Mouse (Mus musculus): ENCODE measurements around the gene Abcc9.
"Not testable (repeated sequence)": the region's sequence is repeated elsewhere in the genome, so short reads cannot be mapped to it uniquely, and the experiment has no call there.

The Abcc9 gene

GRCm38 (mm10) chr6:142706688-142707087 lies 4.6 kb upstream of the Abcc9 start:
- in situ Hi-C loops (cut with MboI, MseI) = loop anchor here (10.0 kb wide), 1 partner anchor 1962 kb away; no protein-coding TSS in a partner anchor

GRCm38 (mm10) chr6:142703441-142703930 lies 1.4 kb upstream of the Abcc9 start:
- in situ Hi-C loops (cut with MboI, MseI) = loop anchor here (10.0 kb wide), 1 partner anchor 1959 kb away; no protein-coding TSS in a partner anchor

DNA sequence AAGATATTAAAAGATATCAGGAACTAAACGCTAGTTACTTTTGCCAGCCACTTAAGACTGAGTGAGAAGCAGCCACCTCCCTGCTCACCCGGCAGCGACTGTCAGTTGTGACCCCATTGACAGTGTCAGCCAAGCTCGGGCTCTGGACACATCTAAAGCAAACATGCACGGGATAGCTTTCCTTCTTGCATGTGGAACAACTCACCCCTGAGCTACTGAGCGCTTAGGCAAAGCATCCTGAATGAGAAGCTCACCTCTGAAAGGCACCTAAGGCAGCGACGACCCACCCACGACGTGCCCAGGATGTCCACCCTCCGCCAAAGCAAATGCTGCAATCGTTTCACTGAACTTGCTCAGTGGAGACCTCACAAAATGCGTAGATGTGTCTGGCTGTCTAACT lies 954 bp downstream of the Abcc9 start:
- in situ Hi-C loops (cut with MboI, MseI) = loop anchor here (10.0 kb wide), 1 partner anchor 1956 kb away; no protein-coding TSS in a partner anchor

DNA sequence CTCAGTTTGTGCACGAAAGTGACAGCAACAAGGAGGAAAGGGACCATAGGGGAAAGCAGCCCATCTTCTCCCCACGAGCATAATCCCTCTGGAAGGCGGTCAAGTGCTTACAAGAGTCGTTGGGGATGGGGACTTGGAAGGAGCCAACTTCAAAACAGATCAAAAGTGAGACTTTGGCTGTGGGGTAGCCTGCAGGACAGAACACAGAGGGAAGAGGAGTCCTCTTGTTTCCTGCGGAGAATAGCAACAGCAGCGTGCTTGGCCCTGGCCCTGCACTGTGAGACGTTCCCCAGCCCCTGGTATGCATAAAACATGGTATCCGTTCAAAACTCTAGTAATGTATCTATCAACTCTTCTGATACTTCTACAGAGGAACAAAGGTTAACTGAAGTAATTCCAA lies 1.4 kb downstream of the Abcc9 start:
- in situ Hi-C loops (cut with MboI, MseI) = loop anchor here (10.0 kb wide), 1 partner anchor 1956 kb away; no protein-coding TSS in a partner anchor

DNA sequence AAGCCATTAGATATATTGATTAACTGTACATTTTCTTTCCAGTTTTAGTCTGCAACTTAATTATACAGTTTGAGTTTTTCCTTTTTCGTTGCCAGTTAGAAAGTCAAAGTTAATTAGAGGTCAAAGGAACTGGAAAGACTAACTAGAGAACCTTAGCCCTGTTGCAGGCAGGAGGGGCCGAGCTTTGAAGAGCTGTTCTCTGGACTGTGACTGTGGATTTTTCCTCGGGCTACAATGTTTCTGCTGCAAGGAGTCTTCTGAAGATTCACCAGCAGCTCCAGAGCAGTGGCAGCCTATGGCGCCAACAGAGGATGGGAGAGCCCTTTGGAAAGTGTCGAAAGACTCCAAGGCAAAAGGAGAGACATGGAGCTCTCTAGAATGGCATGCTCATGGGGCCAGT lies 10.0 kb downstream of the Abcc9 start:
- in situ Hi-C loops (cut with MboI, MseI) = no loop called here

DNA sequence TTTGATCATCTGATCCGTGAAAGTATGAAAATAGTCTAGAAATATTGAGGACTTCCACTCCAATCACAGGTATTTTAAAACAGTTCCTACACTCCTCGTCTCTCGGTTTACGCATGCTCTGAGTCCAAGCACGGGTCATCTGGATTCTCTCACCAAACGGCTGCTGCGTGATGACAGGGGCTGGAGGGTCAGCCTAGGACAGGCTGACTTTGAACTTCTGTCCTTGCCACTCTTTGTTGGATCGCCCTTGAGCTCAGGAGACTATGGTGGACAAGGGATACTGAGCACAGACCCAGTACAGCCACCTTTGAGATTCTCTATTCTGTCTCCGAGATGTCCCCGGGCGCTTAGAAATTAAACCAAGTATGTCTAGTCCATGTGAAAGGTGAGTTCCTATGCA lies 12.4 kb downstream of the Abcc9 start:
- in situ Hi-C loops (cut with MboI, MseI) = no loop called here

DNA sequence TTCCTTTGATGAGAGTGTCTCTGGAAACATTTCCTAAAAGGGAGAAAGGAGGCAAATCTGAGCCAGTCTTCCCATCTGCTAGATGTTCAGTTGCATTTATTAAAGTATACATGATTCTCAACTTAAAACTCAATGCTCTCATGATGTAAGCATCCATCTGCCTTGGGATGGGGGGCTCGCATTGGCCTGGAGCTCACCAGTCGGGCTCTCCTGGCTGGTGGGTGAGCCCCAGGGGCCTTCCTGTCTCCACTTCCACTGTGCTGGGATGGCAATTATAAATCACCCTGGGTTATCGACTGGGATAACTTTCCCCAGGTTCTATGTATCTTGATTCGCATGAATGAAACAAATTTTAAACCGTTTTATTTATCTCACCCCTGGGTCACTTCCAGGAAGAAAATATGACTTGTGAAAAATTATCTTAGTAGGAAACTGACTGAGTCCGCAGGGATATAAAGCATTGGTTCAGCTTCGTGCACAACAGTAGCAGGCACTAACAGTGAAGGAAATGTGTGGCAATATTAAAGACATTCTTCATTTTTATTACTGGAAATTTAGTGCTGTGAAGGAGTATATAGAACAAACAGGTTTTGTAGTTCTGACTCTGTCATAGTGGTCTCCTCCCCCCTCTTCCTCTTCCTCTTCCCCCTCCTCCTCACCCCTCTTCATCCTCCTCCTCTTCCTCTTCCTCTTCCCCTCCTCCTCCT lies 19.0 kb downstream of the Abcc9 start:
- in situ Hi-C loops (cut with MboI, MseI) = no loop called here

GRCm38 (mm10) chr6:142670021-142670420 lies 32.1 kb downstream of the Abcc9 start:
- in situ Hi-C loops (cut with MboI, MseI) = no loop called here

GRCm38 (mm10) chr6:142669343-142669742 lies 32.8 kb downstream of the Abcc9 start:
- in situ Hi-C loops (cut with MboI, MseI) = no loop called here

DNA sequence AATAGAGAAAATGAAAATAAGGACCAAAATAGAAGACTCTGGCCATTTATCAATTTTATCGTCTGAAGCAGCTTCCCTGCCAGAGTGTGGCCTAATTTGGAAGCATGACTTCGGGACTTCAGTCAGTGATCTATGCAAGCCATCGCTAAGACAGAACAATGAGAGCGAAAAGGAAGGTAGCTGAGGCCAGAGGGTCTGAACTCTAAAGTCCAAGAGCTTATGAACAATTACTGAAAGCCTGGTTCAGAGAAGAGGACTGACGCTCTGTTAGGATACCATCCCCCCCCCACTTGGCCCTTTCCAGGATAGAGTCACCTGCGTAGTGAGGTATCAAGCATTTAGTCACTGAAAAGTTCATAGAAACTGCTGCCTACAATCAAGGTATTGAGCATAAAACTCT lies 33.3 kb downstream of the Abcc9 start:
- in situ Hi-C loops (cut with MboI, MseI) = no loop called here

DNA sequence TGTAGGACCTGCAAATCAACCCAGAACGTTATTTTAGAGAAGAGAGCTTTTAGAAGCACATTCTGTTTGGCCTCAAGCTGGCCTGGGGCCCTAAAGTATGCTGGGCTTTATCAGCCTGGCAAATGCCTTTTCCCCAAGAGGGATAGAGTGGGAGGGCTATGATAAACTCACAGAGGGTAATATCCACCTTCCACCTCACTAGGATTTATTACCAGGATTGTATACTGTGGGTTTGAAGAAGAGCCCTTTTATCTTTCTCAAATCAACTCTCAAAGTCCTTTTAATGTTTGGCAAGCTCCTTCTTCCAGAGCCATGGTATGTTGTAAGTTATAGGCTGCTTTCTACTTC lies 33.7 kb downstream of the Abcc9 start:
- in situ Hi-C loops (cut with MboI, MseI) = no loop called here

DNA sequence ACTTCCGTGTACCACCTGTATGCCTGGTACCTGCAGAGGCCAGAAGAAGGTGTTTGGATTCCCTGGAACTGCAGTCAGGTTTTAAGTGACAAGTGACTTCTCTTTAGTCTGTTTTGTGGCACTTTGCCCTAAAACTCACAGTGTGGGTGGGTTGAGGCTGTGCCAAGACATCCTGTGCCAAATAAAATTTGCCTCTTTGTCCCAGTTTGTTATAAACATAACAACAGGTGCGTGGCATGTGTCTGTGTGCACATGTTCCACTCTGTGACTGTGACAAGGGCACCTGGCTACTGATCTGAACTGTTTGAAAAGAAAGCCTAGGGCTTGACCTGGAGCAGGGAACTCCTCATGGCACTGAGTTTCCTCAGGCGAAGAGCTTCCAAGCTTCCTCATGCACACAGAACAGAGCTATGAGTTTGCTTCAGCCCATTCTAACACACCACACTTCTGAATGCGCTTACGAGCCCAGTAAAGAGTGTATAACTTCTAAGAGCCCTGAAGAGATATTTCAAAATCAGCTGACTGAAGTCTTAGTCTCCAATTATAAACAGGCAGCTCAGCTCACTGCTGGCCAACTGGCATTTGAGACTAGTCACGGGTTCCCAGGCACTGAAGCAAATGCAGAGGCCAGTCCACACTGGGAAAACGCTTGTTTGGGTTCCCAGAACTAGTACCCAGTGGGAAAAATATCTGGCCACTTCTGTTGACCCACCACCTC lies 34.3 kb downstream of the Abcc9 start:
- in situ Hi-C loops (cut with MboI, MseI) = no loop called here

DNA sequence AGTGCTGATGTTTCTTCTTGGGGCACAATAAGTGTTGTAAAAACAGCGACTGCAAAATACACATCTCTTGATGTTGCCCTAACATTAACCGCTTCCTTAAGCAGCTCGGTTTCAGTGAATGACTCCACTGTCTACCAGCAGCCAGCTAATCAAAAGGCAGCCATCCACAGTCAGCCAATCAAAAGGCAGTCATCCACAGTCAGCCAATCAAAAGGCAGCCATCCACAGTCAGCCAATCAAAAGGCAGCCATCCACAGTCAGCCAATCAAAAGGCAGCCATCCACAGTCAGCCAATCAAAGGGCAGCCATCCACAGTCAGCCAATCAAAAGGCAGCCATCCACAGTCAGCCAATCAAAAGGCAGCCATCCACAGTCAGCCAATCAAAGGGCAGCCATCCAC lies 40.1 kb downstream of the Abcc9 start:
- in situ Hi-C loops (cut with MboI, MseI) = not testable (repeated sequence)

- in situ Hi-C loops (cut with MboI, MseI) = no loop called here
Measured at GRCm38 (mm10) chr6:142659038-142659437, 43.1 kb downstream of the Abcc9 start.

GRCm38 (mm10) chr6:142654561-142654960 lies 47.6 kb downstream of the Abcc9 start:
- in situ Hi-C loops (cut with MboI, MseI) = no loop called here

GRCm38 (mm10) chr6:142652175-142652574 lies 49.9 kb downstream of the Abcc9 start:
- in situ Hi-C loops (cut with MboI, MseI) = no loop called here

- in situ Hi-C loops (cut with MboI, MseI) = no loop called here
Measured at GRCm38 (mm10) chr6:142649331-142649730, 52.8 kb downstream of the Abcc9 start.

DNA sequence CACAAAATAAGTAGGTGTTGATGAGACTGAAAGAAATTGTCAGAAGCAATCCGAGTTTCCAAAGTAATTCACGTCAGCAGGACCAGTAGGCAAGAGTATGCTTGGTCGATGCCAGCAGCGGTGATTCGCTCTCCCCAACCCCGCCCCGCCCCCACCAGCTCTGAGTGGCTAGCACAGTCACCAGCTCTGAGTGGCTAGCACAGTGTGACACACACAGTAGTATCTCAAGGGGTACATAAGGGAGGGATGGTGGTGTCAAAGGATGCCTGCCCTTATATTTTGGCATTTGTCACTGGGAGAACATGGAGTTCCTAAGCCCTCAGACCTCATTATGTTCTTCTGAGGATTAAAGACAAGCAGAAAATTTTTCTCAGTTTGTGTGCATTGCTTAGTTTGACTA lies 56.6 kb downstream of the Abcc9 start:
- in situ Hi-C loops (cut with MboI, MseI) = no loop called here

GRCm38 (mm10) chr6:142639301-142639700 lies 62.8 kb downstream of the Abcc9 start:
- in situ Hi-C loops (cut with MboI, MseI) = no loop called here

DNA sequence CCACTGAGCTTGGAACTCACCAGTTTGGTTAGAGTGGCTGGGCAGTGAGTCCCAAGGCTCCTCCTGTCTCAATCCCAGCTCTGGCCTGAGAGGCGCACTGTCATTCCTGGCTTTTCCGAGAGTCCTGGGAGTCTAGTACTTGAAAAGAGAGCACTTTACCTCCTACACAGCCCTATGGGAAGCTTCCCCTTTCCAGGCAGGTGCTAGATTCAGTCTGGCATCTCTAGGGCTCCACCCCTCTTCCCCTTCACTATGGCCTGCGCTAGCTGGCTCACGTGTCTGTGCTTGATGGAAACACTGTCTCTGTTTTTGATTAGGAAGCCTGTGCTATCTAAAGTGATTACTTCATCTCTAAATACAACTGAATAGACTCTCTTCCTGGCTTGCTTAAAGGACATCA lies 66.5 kb downstream of the Abcc9 start:
- in situ Hi-C loops (cut with MboI, MseI) = no loop called here

GRCm38 (mm10) chr6:142635185-142635583 lies 66.9 kb downstream of the Abcc9 start:
- in situ Hi-C loops (cut with MboI, MseI) = no loop called here

DNA sequence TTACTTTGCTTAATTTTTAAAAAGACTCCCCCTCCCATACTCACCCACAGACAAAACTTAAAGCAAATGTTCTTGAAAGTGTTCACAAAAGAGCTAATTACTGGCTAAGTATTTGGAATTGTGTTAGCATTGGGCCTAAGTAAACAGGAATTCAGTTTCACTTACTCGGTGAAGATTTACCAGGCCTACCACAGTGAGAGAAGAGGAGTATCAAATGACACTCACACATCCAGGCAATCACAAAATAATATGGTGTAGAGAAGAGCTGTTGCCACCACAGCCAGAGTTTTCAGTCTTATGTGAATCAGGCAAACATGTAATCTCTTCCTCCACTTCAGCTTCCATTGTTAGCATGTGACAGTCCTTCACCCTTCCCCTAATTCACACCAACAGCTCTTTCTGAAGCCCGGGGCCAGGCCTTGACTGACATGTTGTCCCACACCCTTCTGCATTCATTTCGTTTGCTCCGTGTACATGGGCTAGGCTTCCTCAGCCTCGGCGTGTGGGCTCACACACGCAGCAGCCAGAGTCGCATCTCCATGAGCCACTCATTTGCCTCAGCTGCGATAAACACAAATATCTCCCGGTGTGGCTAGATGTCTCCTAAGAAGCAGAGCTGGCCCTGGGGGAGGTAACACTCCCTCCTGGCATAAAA lies 67.5 kb downstream of the Abcc9 start:
- in situ Hi-C loops (cut with MboI, MseI) = no loop called here

Measured in T-helper 1 cell (primary cell).